Mouse (Mus musculus): Measurements from ENCODE around the gene Vmn1r7.
"Not testable (repeated sequence)": the region's sequence is repeated elsewhere in the genome, so short reads cannot be mapped to it uniquely, and the experiment has no call there.

Vmn1r7 gene

GRCm38 (mm10) chr6:57025224-57025623 lies at the start of gene Vmn1r7:
Gene Vmn1r7, minus strand, starts transcription at chr6:57025324.
- DNase-seq (ENCODE audit: low spot score in 2 of 2): not testable (repeated sequence)

GRCm38 (mm10) chr6:57066487-57066886 lies 41.4 kb upstream of the Vmn1r7 start, which contains the start of gene Vmn1r9:
Gene Vmn1r9, plus strand, starts transcription at chr6:57066787.
- no peak for DNase-seq (ENCODE audit: low spot score in 2 of 2)

GRCm38 (mm10) chr6:57063730-57064129 lies 38.6 kb upstream of the Vmn1r7 start:
- no peak for DNase-seq (ENCODE audit: low spot score in 2 of 2)

GRCm38 (mm10) chr6:57034674-57035073 lies 9.6 kb upstream of the Vmn1r7 start:
- no peak for DNase-seq (ENCODE audit: low spot score in 2 of 2)

- DNase-seq (ENCODE audit: low spot score in 2 of 2): no peak
Measured at GRCm38 (mm10) chr6:57031984-57032383, 6.9 kb upstream of the Vmn1r7 start, which contains the start of gene Vmn1r8. Gene Vmn1r8, plus strand, starts transcription at chr6:57032284.

- no peak for DNase-seq (ENCODE audit: low spot score in 2 of 2)
Measured at GRCm38 (mm10) chr6:56996943-56997342, 28.2 kb downstream of the Vmn1r7 start, which contains the start of gene Vmn1r6. Gene Vmn1r6, plus strand, starts transcription at chr6:56997243.
